19 mouse cellular contexts compared by ENCODE assay signal in genomic region chr11:59596091-59596490, GRCm38 (mm10). TPM values are rescaled to one million over a fixed set of nuclear protein-coding genes. Genes with fewer than 3 reads are reported as not detected.
DNase-seq lines count a peak whose midpoint lies in the region; ATAC-seq and TF ChIP-seq lines count a peak whose summit lies in the region.
"Had no signal": no experiment of that assay in that cellular context is flagged by ENCODE, and none has a peak within 500 bp of the region (broad histone marks: within the 10 kb centered on the region; RNA-seq: fewer than 3 reads in every experiment).

No protein-coding gene starts in this region.

- no peak overlapping the region for H3K9ac ChIP-seq in heart, embryonic 11.5 days (ENCODE audit: low read depth, low read length)
- H3K9ac ChIP-seq: embryonic facial prominence, embryonic 13.5 days; limb, embryonic 13.5 days; neural tube, embryonic 15.5 days had no signal

- H3K4me3 ChIP-seq in kidney, adult 2 months (ENCODE audit: insufficient read depth, low read depth, low read length) = no peak overlapping the region
- H3K4me3 ChIP-seq in heart, embryonic 11.5 days (ENCODE audit: low read depth, low read length) = no peak overlapping the region
- H3K4me3 ChIP-seq: embryonic facial prominence, embryonic 13.5 days; limb, embryonic 13.5 days; neural tube, embryonic 15.5 days had no signal

- H3K4me2 ChIP-seq in heart, embryonic 11.5 days = no peak overlapping the region
- H3K4me2 ChIP-seq: embryonic facial prominence, embryonic 13.5 days; limb, embryonic 13.5 days; neural tube, embryonic 15.5 days had no signal

- no peaks in the 10 kb centered on the region for H3K36me3 ChIP-seq in kidney, adult 2 months (ENCODE audit: control insufficient read depth, insufficient read depth, low read length)
- H3K36me3 ChIP-seq in heart, embryonic 11.5 days (ENCODE audit: control insufficient read depth, insufficient read depth, low read length) = no peaks in the 10 kb centered on the region
- H3K36me3 ChIP-seq: embryonic facial prominence, embryonic 13.5 days; limb, embryonic 13.5 days; neural tube, embryonic 15.5 days had no signal

- peak; percentile 7 for DNase-seq in CD4-positive, CD25-positive, alpha-beta regulatory T cell, adult 2 months (ENCODE audit: low read depth, low spot score)
- DNase-seq in kidney, adult 2 months = no peak
- DNase-seq in kidney, postnatal 25 days = no peak
- DNase-seq in A20 (ENCODE audit: low read depth, low spot score) = peak; percentile 28
- DNase-seq: adrenal gland, postnatal 14 days; kidney, adult 9 months; right cerebral cortex, postnatal 14 days; thymus, postnatal 36 days had no signal

- H3K4me1 ChIP-seq in kidney, adult 2 months (ENCODE audit: control insufficient read depth, insufficient read depth, low read length) = no peaks in the 10 kb centered on the region
- H3K4me1 ChIP-seq in heart, embryonic 11.5 days (ENCODE audit: control insufficient read depth, insufficient read depth, low read length) = no peaks in the 10 kb centered on the region
- H3K4me1 ChIP-seq: embryonic facial prominence, embryonic 13.5 days; limb, embryonic 13.5 days; neural tube, embryonic 15.5 days had no signal

- TF ChIP-seq POLR2A in kidney, adult 2 months (IDR thresholded peaks at IDR 0.05; ENCODE audit: low read depth, low read length) = no peak

- ATAC-seq in CD4-positive, CD25-positive, alpha-beta regulatory T cell, adult 4 months = no peak
- peak; percentile 44 for ATAC-seq in granulocyte monocyte progenitor cell, adult 5-6 weeks (replicated peaks; ENCODE audit: poor library complexity, severe bottlenecking)
- no peak for ATAC-seq in frontal cortex, adult (ENCODE audit: low TSS enrichment)
- ATAC-seq in heart, embryonic 11.5 days (replicated peaks; ENCODE audit: insufficient number of reproducible peaks, low FRiP score, low TSS enrichment) = no peak

- 36% methylated on average over 4 of the region's 4 CpGs for WGBS in kidney, adult 2 months
- WGBS in heart, embryonic 11.5 days (ENCODE audit: insufficient replicate concordance) = 48% methylated on average over 4 of the region's 4 CpGs

- no peak overlapping the region for H3K27ac ChIP-seq in kidney, adult 2 months (ENCODE audit: insufficient read depth, low read depth, low read length)
- no peak overlapping the region for H3K27ac ChIP-seq in heart, embryonic 11.5 days (ENCODE audit: low read depth, low read length)
- H3K27ac ChIP-seq: embryonic facial prominence, embryonic 13.5 days; limb, embryonic 13.5 days; neural tube, embryonic 15.5 days had no signal

- no peaks in the 10 kb centered on the region for H3K9me3 ChIP-seq in heart, embryonic 11.5 days (replicated peaks; ENCODE audit: control insufficient read depth, low read length)
- H3K9me3 ChIP-seq: embryonic facial prominence, embryonic 13.5 days; limb, embryonic 13.5 days; neural tube, embryonic 15.5 days had no signal

- TF ChIP-seq CTCF in kidney, adult 2 months (conservative IDR thresholded peaks at IDR 0.05; ENCODE audit: insufficient read depth, insufficient read length, low read depth, low read length) = 0 out of 2 replicates have a peak, but pooled peaks have one; percentile 20

- no peaks in the 10 kb centered on the region for H3K27me3 ChIP-seq in kidney, adult 2 months (replicated peaks; ENCODE audit: control insufficient read depth, insufficient read depth, low read length)
- H3K27me3 ChIP-seq in heart, embryonic 11.5 days (ENCODE audit: control insufficient read depth, insufficient read depth, low read length) = peaks cover 2% of the 10 kb centered on the region; the same call in 1 of the 2 replicates
- H3K27me3 ChIP-seq: embryonic facial prominence, embryonic 13.5 days; limb, embryonic 13.5 days; neural tube, embryonic 15.5 days had no signal

RNA-seq across cellular contexts. Expression of gene Olfr223, which starts 3.0 kb away (rescaled TPM):
- polyA plus RNA-seq in CD4-positive, CD25-positive, alpha-beta regulatory T cell, adult 4 months (2017; shearing (Covaris generic)) = not detected
- polyA plus RNA-seq in kidney, adult 2 months (2012; rRNA removed) = not detected in 2 replicates
- total RNA-seq in granulocyte monocyte progenitor cell, adult 5-6 weeks (2014; fragmentation: Nextera tagmentation) = not detected in 2 replicates
- total RNA-seq in granulocyte monocyte progenitor cell, adult 5-6 weeks (2017) = not detected in 2 replicates
- not detected in 2 replicates for polyA plus RNA-seq in heart, embryonic 11.5 days (2014; fragmentation: Nextera tagmentation; extraction: Ambion mirVana)
- total RNA-seq: adrenal gland, postnatal 14 days; heart, adult 8-10 months; layer of hippocampus, postnatal 25 days had no signal
- polyA plus RNA-seq: embryonic facial prominence, embryonic 13.5 days; frontal cortex, adult 2 months; hindbrain, embryonic 11.5 days; limb, embryonic 13.5 days; neural tube, embryonic 15.5 days had no signal

RNA-seq across cellular contexts. Expression of gene Olfr222, which starts 20.1 kb away (rescaled TPM):
- not detected for polyA plus RNA-seq in CD4-positive, CD25-positive, alpha-beta regulatory T cell, adult 4 months (2017; shearing (Covaris generic))
- polyA plus RNA-seq in kidney, adult 2 months (2012; rRNA removed) = not detected in 2 replicates
- total RNA-seq in granulocyte monocyte progenitor cell, adult 5-6 weeks (2014; fragmentation: Nextera tagmentation) = not detected in 2 replicates
- not detected in 2 replicates for total RNA-seq in granulocyte monocyte progenitor cell, adult 5-6 weeks (2017)
- polyA plus RNA-seq in heart, embryonic 11.5 days (2014; fragmentation: Nextera tagmentation; extraction: Ambion mirVana) = not detected in 2 replicates
- total RNA-seq: adrenal gland, postnatal 14 days; heart, adult 8-10 months; layer of hippocampus, postnatal 25 days had no signal
- polyA plus RNA-seq: embryonic facial prominence, embryonic 13.5 days; frontal cortex, adult 2 months; hindbrain, embryonic 11.5 days; limb, embryonic 13.5 days; neural tube, embryonic 15.5 days had no signal

RNA-seq across cellular contexts. Expression of gene Nlrp3, which starts 54.7 kb away (rescaled TPM):
- not detected for polyA plus RNA-seq in CD4-positive, CD25-positive, alpha-beta regulatory T cell, adult 4 months (2017; shearing (Covaris generic))
- polyA plus RNA-seq in kidney, adult 2 months (2012; rRNA removed) = 0.37 and 0.42 TPM in 2 replicates
- total RNA-seq in granulocyte monocyte progenitor cell, adult 5-6 weeks (2014; fragmentation: Nextera tagmentation) = 2.4 and 2.5 TPM in 2 replicates
- 5.3 and 16.5 TPM in 2 replicates for total RNA-seq in granulocyte monocyte progenitor cell, adult 5-6 weeks (2017)
- polyA plus RNA-seq in heart, embryonic 11.5 days (2014; fragmentation: Nextera tagmentation; extraction: Ambion mirVana) = 0.16 TPM in 1 of 2 replicates, not detected in the other

Comparison
In these comparisons a context has a peak if more than half of its experiments do, and no peak if none do; other contexts are left out.
1. DNase-seq: peak in CD4-positive, CD25-positive, alpha-beta regulatory T cell, adult 2 months (single experiment) and A20 (single experiment); none in kidney, adult 2 months (single experiment) and kidney, postnatal 25 days (0 of 2).